Mouse (Mus musculus) megakaryocyte, embryonic 14.5 days (primary cell): ENCODE results near the gene Hps4.

Experiments
- FLI1 ChIP-seq: IDR thresholded peaks from 2 replicates; pipeline ENCODE4 v1.6.1; 2012; ENCODE audit warnings: low read length, inconsistent platforms, mixed read lengths
- GATA1 ChIP-seq: IDR thresholded peaks from 3 replicates; pipeline ENCODE4 v1.6.1; 2012; ENCODE audit warnings: mixed read lengths, low read length, inconsistent platforms, borderline replicate concordance

DNA sequence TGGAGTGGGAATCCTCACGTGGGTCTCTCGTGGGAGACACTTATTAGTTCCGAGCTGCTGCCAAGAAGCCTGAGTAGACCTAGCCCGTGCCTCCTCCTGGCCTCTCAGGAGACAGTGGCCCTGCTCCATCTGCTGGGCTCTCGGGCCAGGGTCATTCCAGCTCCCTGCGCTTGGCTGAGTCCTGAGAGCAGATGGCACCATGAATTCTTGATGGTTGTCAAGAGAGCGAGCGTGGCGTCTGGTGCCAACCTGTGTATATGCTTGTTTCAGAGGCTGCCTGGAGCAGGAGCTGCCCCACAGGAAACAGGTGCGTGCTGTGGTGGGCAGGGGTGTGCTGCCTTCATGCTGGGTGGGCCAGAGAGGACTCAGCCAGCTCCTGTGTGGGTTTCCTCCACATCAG, 25.8 kb downstream of the Hps4 start:
- TF ChIP-seq GATA1 = no peak
- TF ChIP-seq FLI1 = no peak
